Mouse (Mus musculus): ENCODE results near the gene Ppp1r14c.
"Not testable (repeated sequence)": the region's sequence is repeated elsewhere in the genome, so short reads cannot be mapped to it uniquely, and the experiment has no call there.

The Ppp1r14c gene

DNA sequence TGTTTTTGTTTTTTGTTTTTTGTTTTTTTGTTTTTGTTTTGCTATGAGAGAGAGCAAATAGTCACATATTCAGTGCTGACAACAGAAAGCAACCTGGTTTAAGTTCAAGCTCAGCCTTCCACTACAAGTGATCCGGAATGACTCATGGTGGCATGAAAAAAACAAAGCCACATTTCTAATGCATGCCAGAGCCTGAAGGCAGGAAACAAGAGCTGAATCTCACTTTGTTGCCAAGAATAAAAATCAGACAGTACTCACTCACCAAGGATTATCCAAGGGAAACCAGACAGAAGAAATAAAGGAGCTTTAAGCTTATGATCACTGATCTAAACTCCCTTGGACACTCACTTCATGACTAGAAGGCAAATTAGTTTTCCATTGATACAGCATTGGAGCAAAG is 110.8 kb downstream of the Ppp1r14c start:
- no peak for DNase-seq

GRCm38 (mm10) chr10:3479772-3480171 is 113.9 kb downstream of the Ppp1r14c start:
- DNase-seq: no peak

- DNase-seq: no peak
These were observed 124.2 kb downstream of the Ppp1r14c start for GRCm38 (mm10) chr10:3490052-3490451.

DNA sequence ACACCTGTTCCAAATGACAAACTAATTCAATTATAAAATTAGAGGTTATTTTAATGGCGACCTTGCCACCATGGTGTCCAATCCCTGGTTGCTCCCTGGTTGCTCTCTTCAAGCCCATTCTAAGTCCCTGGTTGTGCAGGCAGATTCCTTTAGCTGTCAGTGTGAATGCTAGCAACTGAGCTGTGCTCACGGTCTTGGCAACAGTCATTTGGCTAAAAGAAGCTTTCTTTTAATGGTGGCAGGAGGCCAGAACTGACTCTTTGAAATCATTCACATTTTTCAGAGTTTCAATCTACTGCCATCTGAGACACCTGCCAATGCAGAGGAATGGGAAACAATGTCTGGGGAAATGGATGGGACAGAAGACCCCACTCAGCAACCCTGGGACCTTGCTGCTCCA is 130.9 kb downstream of the Ppp1r14c start:
- no peak for DNase-seq

DNA sequence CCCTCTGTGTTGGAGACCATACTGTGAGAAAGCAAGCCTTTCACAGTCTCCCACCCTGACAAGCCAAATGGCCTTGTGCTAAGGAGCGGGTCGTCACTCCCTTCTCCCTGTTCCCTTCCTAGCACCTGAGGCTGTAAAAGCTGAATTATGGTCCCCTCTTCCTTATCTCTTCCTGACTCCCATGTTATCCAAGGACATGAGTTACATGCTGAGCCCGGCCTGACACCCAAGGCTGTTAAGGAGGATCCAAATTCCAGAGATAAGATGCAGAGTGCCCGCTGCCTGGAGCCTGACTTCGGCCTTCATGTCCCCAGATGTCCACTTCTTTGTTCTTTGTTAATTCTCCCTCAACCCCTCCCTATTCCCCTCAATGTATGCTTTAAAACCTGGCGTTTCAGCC is 135.0 kb downstream of the Ppp1r14c start:
- DNase-seq: not testable (repeated sequence)

- peak; percentile 9 for DNase-seq
These were observed 141.8 kb downstream of the Ppp1r14c start for GRCm38 (mm10) chr10:3507484-3508221.

GRCm38 (mm10) chr10:3508222-3508588 is 142.3 kb downstream of the Ppp1r14c start:
- no peak for DNase-seq

DNA sequence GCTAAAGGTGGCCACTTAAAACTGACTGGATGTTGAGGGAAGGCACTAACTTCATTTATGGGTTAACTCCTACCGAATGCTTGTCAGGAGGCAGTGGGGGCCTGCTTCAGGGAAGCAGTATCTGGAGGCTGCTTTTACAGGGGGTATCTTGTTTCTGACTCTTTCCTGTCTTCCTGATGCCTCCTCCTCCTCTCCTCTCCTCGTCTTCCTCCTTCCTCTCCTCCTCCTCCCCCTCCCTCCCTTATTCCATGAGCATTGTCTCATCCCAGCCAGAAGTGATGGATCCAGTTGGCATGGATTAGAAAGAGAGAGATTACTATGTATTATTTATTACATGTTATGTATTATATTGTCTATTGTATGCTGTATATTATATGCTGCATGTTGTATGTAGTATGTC is 142.9 kb downstream of the Ppp1r14c start:
- DNase-seq: no peak

DNA sequence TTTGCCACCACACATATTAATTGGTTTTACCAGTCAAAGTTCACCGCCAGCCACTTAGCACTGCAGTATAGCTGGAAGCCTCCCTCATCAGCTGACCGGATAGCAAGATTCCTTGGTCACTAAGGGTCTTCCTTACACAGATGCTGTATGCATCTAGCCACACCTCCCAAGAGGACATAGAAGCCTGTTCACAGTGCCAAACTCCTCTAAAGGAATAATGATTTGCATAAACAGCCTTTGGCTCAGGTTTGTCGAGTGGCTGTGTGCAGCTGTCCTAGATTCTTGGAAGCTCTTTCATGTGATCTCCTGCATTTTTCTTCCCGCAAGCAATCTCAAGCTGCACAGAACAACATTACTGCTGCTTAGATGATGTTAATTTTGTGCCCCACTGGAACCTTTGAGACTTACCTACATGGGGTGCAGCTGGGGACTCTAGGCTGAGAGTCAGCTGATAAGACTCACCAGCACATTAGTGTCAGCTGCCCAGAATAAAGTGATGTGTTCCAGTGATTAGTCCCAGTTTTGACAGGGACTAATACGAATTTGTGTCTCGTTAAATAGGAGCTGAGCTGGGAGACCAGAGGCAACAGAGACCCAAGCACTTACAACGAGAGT is 143.9 kb downstream of the Ppp1r14c start:
- DNase-seq: no peak

GRCm38 (mm10) chr10:3510486-3510885 is 144.6 kb downstream of the Ppp1r14c start:
- DNase-seq: no peak

DNA sequence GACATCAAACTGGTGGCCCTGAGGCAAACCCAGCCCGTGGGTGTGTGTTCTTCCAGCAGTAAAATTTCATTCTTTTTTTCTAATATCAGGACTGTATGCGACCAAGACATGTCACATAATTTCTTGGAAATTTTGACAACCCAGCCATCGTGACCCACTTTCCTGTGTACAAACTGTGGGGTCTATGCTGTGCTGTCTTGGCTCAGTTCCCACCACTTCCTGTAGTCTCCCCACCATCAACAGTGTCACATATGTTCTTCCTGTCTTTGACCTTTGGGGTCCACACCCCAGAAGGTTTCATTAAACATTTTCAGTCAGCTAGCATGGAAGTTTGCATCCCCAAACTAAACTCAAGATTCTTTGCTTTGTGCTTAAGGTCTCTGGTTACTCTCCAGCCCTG is 145.5 kb downstream of the Ppp1r14c start:
- no peak for DNase-seq

DNA sequence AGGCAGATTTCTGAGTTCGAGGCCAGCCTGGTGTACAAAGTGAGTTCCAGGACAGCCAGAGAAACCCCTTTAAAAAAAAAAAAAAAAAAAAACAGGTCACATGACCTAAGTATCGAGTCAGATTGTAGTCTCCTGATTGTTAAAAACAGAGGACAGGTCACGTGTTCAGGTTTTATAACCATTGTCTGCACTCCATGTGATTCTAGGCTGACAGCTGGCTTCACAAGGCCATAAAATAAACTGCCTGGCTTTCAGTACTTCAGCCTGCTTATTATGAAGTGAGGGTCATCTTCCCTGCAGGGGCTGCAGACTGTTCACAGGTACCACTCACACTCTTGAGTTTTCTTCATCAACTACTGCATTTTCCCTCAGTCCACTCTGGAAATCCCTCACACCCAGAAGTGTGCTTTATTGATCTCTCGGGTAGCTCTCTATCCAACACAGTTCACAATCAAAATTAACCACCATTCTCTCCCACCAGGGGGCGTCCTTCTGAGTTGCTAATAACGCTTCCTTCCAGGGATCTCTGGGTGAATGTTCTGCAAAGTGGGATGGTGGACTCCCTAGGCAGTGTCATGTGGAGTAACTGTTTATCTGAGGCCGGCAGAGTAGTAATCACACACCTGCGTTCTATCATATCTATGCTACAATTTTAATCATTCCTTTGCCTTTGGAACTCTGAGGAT is 146.9 kb downstream of the Ppp1r14c start:
- no peak for DNase-seq

DNA sequence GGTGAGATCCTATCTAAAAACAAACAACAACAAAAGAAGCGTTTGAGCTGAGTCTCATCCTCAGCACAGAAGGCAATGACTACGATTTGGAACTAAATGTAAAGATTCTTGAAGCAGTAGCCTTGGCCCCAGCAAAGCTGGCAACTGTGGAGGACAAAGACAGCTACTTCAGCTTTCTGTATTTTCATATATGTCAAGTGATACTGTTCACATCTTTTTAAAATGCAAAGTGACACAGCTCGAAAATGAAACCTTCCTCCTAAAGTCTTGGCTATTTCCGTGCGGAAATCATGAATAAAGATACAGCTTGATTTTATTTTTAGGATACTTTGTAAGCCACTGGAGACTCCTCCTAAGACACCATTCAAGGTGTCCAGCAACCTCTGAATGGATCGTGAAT is 148.1 kb downstream of the Ppp1r14c start:
- no peak for DNase-seq

Data from kidney, adult 11 months (tissue).